Mouse (Mus musculus) midbrain, embryonic 11.5 days (tissue): ENCODE measurements at regions not wholly inside any gene's neighbourhood (a gene's known extent, or its start where the extent isn't known, plus 50 kb on each side); places are given as distances from the start of the nearest gene placed in this dataset.

Experiments used
- ATAC-seq: fragments of 200-750 bp; cut with Nextera tagmentation; 2 replicates; pipeline ENCODE4 v1.8.0; 2017; ENCODE audit warnings: moderate TSS enrichment, moderate library complexity; ENCODE audit not compliant: low FRiP score
- DNase-seq: peaks from one replicate; pipeline ENCODE4 v3.0.0; 2015; ENCODE audit warnings: low spot score; ENCODE audit errors: missing footprints
- H3K27ac ChIP-seq: fragments of 300-500 bp; sonication (generic); 2 replicates; pipeline ENCODE4 v1.5.1; 2014; ENCODE audit warnings: low read depth, low read length
- H3K27me3 ChIP-seq: fragments of 300-500 bp; sonication (generic); 2 replicates; pipeline ENCODE4 v1.6.1; 2014; ENCODE audit warnings: mild to moderate bottlenecking, low read length, moderate library complexity, mixed read lengths; ENCODE audit not compliant: control insufficient read depth, insufficient read depth
- H3K36me3 ChIP-seq: fragments of 300-500 bp; sonication (generic); 2 replicates; pipeline ENCODE4 v1.6.1; 2014; ENCODE audit warnings: mild to moderate bottlenecking, low read length, moderate library complexity, mixed read lengths; ENCODE audit not compliant: control insufficient read depth, insufficient read depth
- H3K4me1 ChIP-seq: fragments of 300-500 bp; sonication (generic); 2 replicates; pipeline ENCODE4 v1.6.1; 2014; ENCODE audit warnings: low read length; ENCODE audit not compliant: control insufficient read depth, insufficient read depth
- H3K4me2 ChIP-seq: fragments of 300-500 bp; sonication (generic); 2 replicates; pipeline ENCODE4 v1.6.1; 2014; ENCODE audit warnings: mild to moderate bottlenecking, moderate library complexity
- H3K4me3 ChIP-seq: fragments of 300-500 bp; sonication (generic); 2 replicates; pipeline ENCODE4 v1.5.1; 2014; ENCODE audit warnings: low read depth, low read length
- H3K9ac ChIP-seq: fragments of 300-500 bp; sonication (generic); 2 replicates; pipeline ENCODE4 v1.6.1; 2014; ENCODE audit warnings: low read length
- H3K9me3 ChIP-seq: fragments of 300-500 bp; sonication (generic); 2 replicates; pipeline ENCODE4 v1.6.1; 2016; ENCODE audit warnings: low read length; ENCODE audit not compliant: control insufficient read depth
- WGBS: fragments of 180-500 bp; shearing (Covaris S2); extraction: QIAGEN DNeasy Blood & Tissue Kit; methylation state at CpG from one replicate; pipeline ENCODE4 v1.1.7; 2014; 5-methylcytosine and 5-hydroxymethylcytosine counted together

GRCm38 (mm10) chr9:112828602-112829001 is 592.9 kb upstream of the Arpp21 start:
- WGBS = 78% methylated on average over 4 of the region's 4 CpGs
- no peak for DNase-seq
- H3K4me2 ChIP-seq = no peak overlapping the region

GRCm38 (mm10) chr9:112826592-112826991 is 590.9 kb upstream of the Arpp21 start:
- H3K9ac ChIP-seq = no peak overlapping the region
- no peak overlapping the region for H3K4me2 ChIP-seq
- 57% methylated on average over 5 of the region's 5 CpGs for WGBS
- H3K27ac ChIP-seq = no peak overlapping the region
- no peaks in the 10 kb centered on the region for H3K4me1 ChIP-seq
- no peaks in the 10 kb centered on the region for H3K36me3 ChIP-seq
- no peak overlapping the region for H3K4me3 ChIP-seq
- ATAC-seq (no peak), DNase-seq (no peak)
- no peaks in the 10 kb centered on the region for H3K27me3 ChIP-seq
- no peaks in the 10 kb centered on the region for H3K9me3 ChIP-seq

More at GRCm38 (mm10) chr9:112828602-112829001, 592.9 kb upstream of the Arpp21 start:
- Histone ChIP-seq H3K27ac (no peak overlapping the region), H3K27me3 (no peaks in the 10 kb centered on the region), H3K4me1 (no peaks in the 10 kb centered on the region), H3K9ac (no peak overlapping the region), H3K9me3 (no peaks in the 10 kb centered on the region), H3K36me3 (no peaks in the 10 kb centered on the region), H3K4me3 (no peak overlapping the region)
- no peak for ATAC-seq

GRCm38 (mm10) chr9:112821940-112822339 is 586.2 kb upstream of the Arpp21 start:
- no peak for ATAC-seq
- 74% methylated on average over 1 of the region's 1 CpGs for WGBS
- no peaks in the 10 kb centered on the region for H3K9me3 ChIP-seq
- H3K27me3 ChIP-seq = no peaks in the 10 kb centered on the region
- H3K9ac ChIP-seq = no peak overlapping the region
- no peak overlapping the region for H3K27ac ChIP-seq
- no peaks in the 10 kb centered on the region for H3K36me3 ChIP-seq
- no peak overlapping the region for H3K4me2 ChIP-seq
- H3K4me1 ChIP-seq = no peaks in the 10 kb centered on the region
- no peak overlapping the region for H3K4me3 ChIP-seq
- no peak for DNase-seq

- Histone ChIP-seq H3K27ac (no peak overlapping the region), H3K27me3 (no peaks in the 10 kb centered on the region), H3K4me2 (no peak overlapping the region), H3K4me1 (no peaks in the 10 kb centered on the region), H3K36me3 (no peaks in the 10 kb centered on the region), H3K9me3 (no peaks in the 10 kb centered on the region), H3K4me3 (no peak overlapping the region), H3K9ac (no peak overlapping the region)
- DNase-seq = no peak
- 35% methylated on average over 1 of the region's 1 CpGs for WGBS
- ATAC-seq = no peak
Measured at GRCm38 (mm10) chr9:112811946-112812345, 576.2 kb upstream of the Arpp21 start.

GRCm38 (mm10) chr9:112799583-112800220 is 564.0 kb upstream of the Arpp21 start:
- no peak overlapping the region for H3K4me2 ChIP-seq
- WGBS = 29% methylated on average over 2 of the region's 2 CpGs
- no peaks in the 10 kb centered on the region for H3K9me3 ChIP-seq
- no peak overlapping the region for H3K27ac ChIP-seq
- DNase-seq (no peak), ATAC-seq (peak; percentile 80; the same call in 1 of the 2 replicates)
- H3K27me3 ChIP-seq = no peaks in the 10 kb centered on the region
- H3K4me1 ChIP-seq = no peaks in the 10 kb centered on the region
- no peaks in the 10 kb centered on the region for H3K36me3 ChIP-seq
- H3K9ac ChIP-seq = no peak overlapping the region
- no peak overlapping the region for H3K4me3 ChIP-seq

GRCm38 (mm10) chr9:112793537-112793936 is 557.8 kb upstream of the Arpp21 start:
- Histone ChIP-seq H3K4me1 (no peaks in the 10 kb centered on the region), H3K9me3 (no peaks in the 10 kb centered on the region), H3K9ac (no peak overlapping the region), H3K27me3 (no peaks in the 10 kb centered on the region), H3K27ac (no peak overlapping the region), H3K36me3 (no peaks in the 10 kb centered on the region), H3K4me2 (no peak overlapping the region), H3K4me3 (no peak overlapping the region)
- ATAC-seq (no peak), DNase-seq (no peak)
- WGBS = 71% methylated on average over 2 of the region's 2 CpGs

- no peak for ATAC-seq
- no peaks in the 10 kb centered on the region for H3K36me3 ChIP-seq
- no peaks in the 10 kb centered on the region for H3K27me3 ChIP-seq
- no peaks in the 10 kb centered on the region for H3K9me3 ChIP-seq
- no peak overlapping the region for H3K9ac ChIP-seq
- H3K4me2 ChIP-seq = no peak overlapping the region
- H3K4me1 ChIP-seq = no peaks in the 10 kb centered on the region
- no peak overlapping the region for H3K27ac ChIP-seq
- WGBS = 82% methylated on average over 3 of the region's 3 CpGs
- H3K4me3 ChIP-seq = no peak overlapping the region
- no peak for DNase-seq
Measured at GRCm38 (mm10) chr9:112771981-112772380, 536.2 kb upstream of the Arpp21 start.

GRCm38 (mm10) chr9:112744616-112745015 is 508.9 kb upstream of the Arpp21 start:
- 78% methylated on average over 5 of the region's 5 CpGs for WGBS
- H3K9me3 ChIP-seq = no peaks in the 10 kb centered on the region
- no peak for ATAC-seq
- no peak overlapping the region for H3K27ac ChIP-seq
- no peaks in the 10 kb centered on the region for H3K36me3 ChIP-seq
- no peaks in the 10 kb centered on the region for H3K27me3 ChIP-seq
- no peak overlapping the region for H3K4me2 ChIP-seq
- no peak for DNase-seq
- H3K9ac ChIP-seq = no peak overlapping the region
- no peaks in the 10 kb centered on the region for H3K4me1 ChIP-seq
- H3K4me3 ChIP-seq = no peak overlapping the region

GRCm38 (mm10) chr9:112743871-112744590 is 508.3 kb upstream of the Arpp21 start:
- H3K9ac ChIP-seq = no peak overlapping the region
- no peak overlapping the region for H3K4me3 ChIP-seq
- 61% methylated on average over 1 of the region's 1 CpGs for WGBS
- ATAC-seq (no peak), DNase-seq (no peak)
- no peaks in the 10 kb centered on the region for H3K27me3 ChIP-seq
- H3K4me2 ChIP-seq = no peak overlapping the region
- H3K9me3 ChIP-seq = no peaks in the 10 kb centered on the region
- H3K4me1 ChIP-seq = no peaks in the 10 kb centered on the region
- no peaks in the 10 kb centered on the region for H3K36me3 ChIP-seq
- no peak overlapping the region for H3K27ac ChIP-seq
